Mouse (Mus musculus): ENCODE results near the gene Gm8159. TPM values are rescaled to one million over a fixed set of nuclear protein-coding genes. Genes with fewer than 3 reads are reported as not detected.
"Not testable (repeated sequence)": the region's sequence is repeated elsewhere in the genome, so short reads cannot be mapped to it uniquely, and the experiment has no call there.

Gm8159 gene
- under 1 TPM; 0.37 to 0.87 TPM for total RNA-seq (2021)
- long read RNA-seq, experiment 1 = 0 reads
- long read RNA-seq, experiment 2 = 0 reads

- DNase-seq (ENCODE audit: low spot score in 2 of 2); H3K4me3 ChIP-seq; H3K27ac ChIP-seq: not testable (repeated sequence)
Observed at GRCm38 (mm10) chr14:4632052-4632451, at the start of gene Gm8159. TSS of gene Gm8159 (plus strand) at chr14:4632352.

DNA sequence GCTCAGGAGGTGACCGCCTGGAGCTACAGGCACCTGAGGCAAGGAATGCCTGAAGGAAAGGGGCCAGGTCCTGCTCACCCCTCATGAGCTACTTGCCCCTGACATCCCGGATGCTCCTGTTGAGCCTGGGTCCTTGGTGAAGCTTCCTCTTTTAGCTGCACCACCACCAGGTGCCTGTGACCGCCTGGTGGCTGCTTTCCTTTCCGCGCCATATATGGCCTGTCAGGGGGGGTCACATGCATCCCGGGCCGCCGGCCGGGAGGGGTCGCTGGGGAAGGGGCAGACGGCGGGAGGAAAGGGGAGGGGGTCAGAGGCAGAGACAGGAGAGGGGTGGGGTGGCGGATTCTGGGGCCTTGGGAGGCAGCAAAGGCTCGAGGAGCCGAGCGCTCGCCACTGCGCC, 17.2 kb downstream of the Gm8159 start:
- H3K4me3 ChIP-seq, H3K27ac ChIP-seq: not testable (repeated sequence)
- DNase-seq (ENCODE audit: low spot score in 2 of 2) = peak; percentile 0 to 9

GRCm38 (mm10) chr14:4650324-4650723, 18.2 kb downstream of the Gm8159 start:
- peak in 1 of 2 experiments; percentile 42 for DNase-seq (ENCODE audit: low spot score in 2 of 2)
- H3K27ac ChIP-seq, H3K4me3 ChIP-seq: not testable (repeated sequence)
- TF ChIP-seq CTCF (conservative IDR thresholded peaks at IDR 0.05) = peak; percentile 50

- not testable (repeated sequence) for H3K27ac ChIP-seq; H3K4me3 ChIP-seq; DNase-seq (ENCODE audit: low spot score in 2 of 2)
Observed at GRCm38 (mm10) chr14:4663892-4664291, 31.7 kb downstream of the Gm8159 start, which contains the start of gene Gm3239. TSS of gene Gm3239 (plus strand) at chr14:4664192.

Other genes with a start within 250 kb of the Gm8159 start
- not detected for gene Gm3159, start 234.8 kb upstream of the Gm8159 start, total RNA-seq (2021)
- gene Gm3164, start 216.9 kb upstream of the Gm8159 start, total RNA-seq (2021) = 1 to 10 TPM in 1 of 2 experiments, under 1 TPM in 1; 0.91 to 1.5 TPM
- gene Gm3173, start 201.4 kb upstream of the Gm8159 start, total RNA-seq (2021) = 1 to 10 TPM in 1 of 2 experiments, not detected in 1; 1.4 TPM
- not detected for gene Gm3182, start 150.6 kb upstream of the Gm8159 start, total RNA-seq (2021)
- gene Gm3047, start 76.9 kb upstream of the Gm8159 start, total RNA-seq (2021) = not detected
- gene Gm3239, start 31.8 kb downstream of the Gm8159 start, total RNA-seq (2021) = under 1 TPM in 1 of 2 experiments, not detected in 1; 0.37 TPM
- not detected for gene Gm7876, start 76.9 kb downstream of the Gm8159 start, total RNA-seq (2021)
- under 1 TPM in 1 of 2 experiments, not detected in 1; 0.51 TPM for gene Gm3252, start 94.4 kb downstream of the Gm8159 start, total RNA-seq (2021)
- gene Gm9602, start 144.0 kb downstream of the Gm8159 start, total RNA-seq (2021) = not detected
- gene Gm3269, start 205.8 kb downstream of the Gm8159 start, total RNA-seq (2021) = not detected
- 10 to 100 TPM in 1 of 2 experiments, 1 to 10 TPM in 1; 8.4 to 13.3 TPM for gene Gm3264, start 223.2 kb downstream of the Gm8159 start, total RNA-seq (2021)

All from layer of hippocampus, adult 2 months (tissue).